Mouse (Mus musculus) ES-Bruce4 (cell line): Measurements from ENCODE around the gene Rsph6a.

Source experiments
- CTCF ChIP-seq: IDR thresholded peaks from one replicate; pipeline ENCODE4 v1.8.1; 2011; ENCODE audit warnings: low read depth, low read length
- POLR2A ChIP-seq: IDR thresholded peaks from one replicate; pipeline ENCODE4 v1.8.1; 2011; ENCODE audit warnings: low read length; ENCODE audit not compliant: insufficient read depth

DNA sequence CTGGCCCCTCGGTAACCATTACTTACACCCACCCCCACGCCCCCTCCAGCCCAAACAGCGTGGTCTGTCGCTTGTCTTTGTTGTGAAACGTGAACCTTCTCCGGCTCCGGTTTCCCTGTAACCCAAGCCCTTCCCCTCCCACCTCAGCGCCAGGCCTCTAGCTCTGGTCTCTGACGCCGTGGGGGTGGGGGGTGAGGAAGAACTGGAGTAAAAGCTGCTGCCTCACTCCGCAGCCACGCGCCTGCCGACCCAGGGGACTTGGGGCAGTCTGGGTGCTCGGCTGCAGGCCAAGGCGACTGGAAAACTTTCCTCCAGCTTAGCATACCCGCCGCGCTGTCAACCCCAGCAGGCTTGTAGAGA, 41.2 kb downstream of the Rsph6a start:
- TF ChIP-seq POLR2A: no peak
- no peak for TF ChIP-seq CTCF
